Comparison of ENCODE assay signal across 9 mouse cellular contexts in genomic region chr2:117123701-117124100, GRCm38 (mm10). TPM values are rescaled to one million over a fixed set of nuclear protein-coding genes. Genes with fewer than 3 reads are reported as not detected.
DNase-seq lines count a peak whose midpoint lies in the region; ATAC-seq and TF ChIP-seq lines count a peak whose summit lies in the region.
"Had no signal": no experiment of that assay in that cellular context is flagged by ENCODE, and none has a peak within 500 bp of the region (broad histone marks: within the 10 kb centered on the region; RNA-seq: fewer than 3 reads in every experiment).

No protein-coding gene starts in this region.

- H3K4me2 ChIP-seq in kidney, embryonic 16.5 days (replicated peaks; ENCODE audit: low read depth, low read length): peak overlapping the region; percentile 63
- peak overlapping the region; percentile 76 for H3K4me2 ChIP-seq in embryonic facial prominence, embryonic 14.5 days (ENCODE audit: low read depth, low read length)
- peak overlapping the region; percentile 48 for H3K4me2 ChIP-seq in intestine, embryonic 15.5 days (replicated peaks)
- H3K4me2 ChIP-seq in midbrain, postnatal 0 days (ENCODE audit: low read depth, low read length, poor library complexity, severe bottlenecking): peak overlapping the region; percentile 68

- H3K9me3 ChIP-seq in kidney, embryonic 16.5 days (ENCODE audit: low read length): no peaks in the 10 kb centered on the region
- no peaks in the 10 kb centered on the region for H3K9me3 ChIP-seq in embryonic facial prominence, embryonic 14.5 days (ENCODE audit: control insufficient read depth, low read length)
- H3K9me3 ChIP-seq in intestine, embryonic 15.5 days: no peaks in the 10 kb centered on the region
- H3K9me3 ChIP-seq in midbrain, postnatal 0 days (ENCODE audit: low read length): no peaks in the 10 kb centered on the region

- DNase-seq in kidney, adult 18-20 months: no peak
- DNase-seq in embryonic facial prominence, embryonic 14.5 days (ENCODE audit: low spot score): no peak
- no peak for DNase-seq in midbrain, postnatal 0 days (ENCODE audit: low spot score)
- DNase-seq in adrenal gland, postnatal 36 days: no peak
- no peak for DNase-seq in gastrocnemius, postnatal 10 days
- DNase-seq in cerebellum, adult 8-10 months: no peak

- no peaks in the 10 kb centered on the region for H3K27me3 ChIP-seq in kidney, embryonic 16.5 days (ENCODE audit: insufficient read depth, low read length)
- H3K27me3 ChIP-seq in embryonic facial prominence, embryonic 14.5 days (replicated peaks; ENCODE audit: control insufficient read depth, insufficient read depth, low read length): no peaks in the 10 kb centered on the region
- H3K27me3 ChIP-seq in intestine, embryonic 15.5 days (replicated peaks): no peaks in the 10 kb centered on the region
- H3K27me3 ChIP-seq in midbrain, postnatal 0 days (ENCODE audit: insufficient read depth, low read length): no peaks in the 10 kb centered on the region
- H3K27me3 ChIP-seq: Patski had no signal

- no peak for ATAC-seq in kidney, embryonic 16.5 days (ENCODE audit: low FRiP score, low TSS enrichment)
- no peak for ATAC-seq in embryonic facial prominence, embryonic 14.5 days (ENCODE audit: low read depth)
- no peak for ATAC-seq in intestine, embryonic 15.5 days
- ATAC-seq in midbrain, postnatal 0 days (ENCODE audit: low FRiP score): no peak
- ATAC-seq: Patski had no signal

- H3K9ac ChIP-seq in kidney, embryonic 16.5 days (replicated peaks; ENCODE audit: low read length): no peak overlapping the region
- peak overlapping the region; percentile 48; the same call in 1 of the 2 replicates for H3K9ac ChIP-seq in embryonic facial prominence, embryonic 14.5 days (ENCODE audit: low read depth, low read length)
- no peak overlapping the region for H3K9ac ChIP-seq in intestine, embryonic 15.5 days
- H3K9ac ChIP-seq in midbrain, postnatal 0 days (replicated peaks; ENCODE audit: low read length, poor library complexity, severe bottlenecking): 0 out of 2 replicates have a peak overlapping the region, but pooled peaks have one; percentile 29

- 24% methylated on average over 3 of the region's 3 CpGs for WGBS in kidney, embryonic 16.5 days
- 22% methylated on average over 3 of the region's 3 CpGs for WGBS in embryonic facial prominence, embryonic 14.5 days
- WGBS in intestine, embryonic 15.5 days: 29% methylated on average over 3 of the region's 3 CpGs
- 28% methylated on average over 3 of the region's 3 CpGs for WGBS in midbrain, postnatal 0 days

- no peak for TF ChIP-seq CTCF in midbrain, postnatal 0 days (IDR thresholded peaks at IDR 0.05)

- H3K4me1 ChIP-seq in kidney, embryonic 16.5 days (ENCODE audit: insufficient read depth, low read length): peaks cover 22% of the 10 kb centered on the region
- peaks cover 26% of the 10 kb centered on the region for H3K4me1 ChIP-seq in embryonic facial prominence, embryonic 14.5 days (ENCODE audit: control insufficient read depth, insufficient read depth, low read length)
- H3K4me1 ChIP-seq in intestine, embryonic 15.5 days (replicated peaks): peaks cover 4% of the 10 kb centered on the region; the same call in 1 of the 2 replicates
- H3K4me1 ChIP-seq in midbrain, postnatal 0 days (ENCODE audit: insufficient read depth, low read length): no peaks in the 10 kb centered on the region; the same call in 1 of the 2 replicates

- peak overlapping the region; percentile 28 for H3K4me3 ChIP-seq in kidney, embryonic 16.5 days (ENCODE audit: low read length)
- peak overlapping the region; percentile 94 for H3K4me3 ChIP-seq in embryonic facial prominence, embryonic 14.5 days (ENCODE audit: low read depth, low read length)
- peak overlapping the region; percentile 9; the same call in 1 of the 2 replicates for H3K4me3 ChIP-seq in intestine, embryonic 15.5 days (replicated peaks)
- H3K4me3 ChIP-seq in midbrain, postnatal 0 days (ENCODE audit: low read depth, low read length): peak overlapping the region; percentile 96

- H3K36me3 ChIP-seq in kidney, embryonic 16.5 days (ENCODE audit: insufficient read depth, low read length): no peaks in the 10 kb centered on the region
- H3K36me3 ChIP-seq in embryonic facial prominence, embryonic 14.5 days (ENCODE audit: control insufficient read depth, insufficient read depth, low read length): peaks cover 4% of the 10 kb centered on the region; the same call in 1 of the 2 replicates
- H3K36me3 ChIP-seq in intestine, embryonic 15.5 days: no peaks in the 10 kb centered on the region
- no peaks in the 10 kb centered on the region for H3K36me3 ChIP-seq in midbrain, postnatal 0 days (ENCODE audit: insufficient read depth, low read length)

- H3K27ac ChIP-seq in kidney, embryonic 16.5 days (ENCODE audit: low read length): no peak overlapping the region
- no peak overlapping the region for H3K27ac ChIP-seq in embryonic facial prominence, embryonic 14.5 days (replicated peaks; ENCODE audit: low read depth, low read length)
- no peak overlapping the region for H3K27ac ChIP-seq in intestine, embryonic 15.5 days
- H3K27ac ChIP-seq in midbrain, postnatal 0 days (ENCODE audit: low read depth, low read length): no peak overlapping the region

RNA-seq across cellular contexts. Expression of gene Spred1, which starts 2.5 kb away (rescaled TPM):
- 7.6 and 7.7 TPM in 2 replicates for polyA plus RNA-seq in kidney, embryonic 16.5 days (2015; fragmentation: Nextera tagmentation; extraction: Ambion mirVana)
- 26.6 and 27.5 TPM in 2 replicates for polyA plus RNA-seq in embryonic facial prominence, embryonic 14.5 days (2014; fragmentation: Nextera tagmentation; extraction: Ambion mirVana)
- polyA plus RNA-seq in intestine, embryonic 15.5 days (2015; fragmentation: Nextera tagmentation; extraction: Ambion mirVana): 10.1 and 13.0 TPM in 2 replicates
- total RNA-seq in midbrain, postnatal 0 days (2014; rRNA removed): 46.7 and 59.3 TPM in 2 replicates
- polyA plus RNA-seq in midbrain, postnatal 0 days (2015; fragmentation: Nextera tagmentation; extraction: Ambion mirVana): 10.7 and 12.9 TPM in 2 replicates
- 100 to 1,000 TPM in 1 of 2 experiments, 10 to 100 TPM in 1; 97.2 to 101 TPM for total RNA-seq in adrenal gland, postnatal 36 days (2021)
- total RNA-seq in gastrocnemius, postnatal 10 days (2021): 10 to 100 TPM; 22.7 to 28.4 TPM

Comparison
In these comparisons a context has a peak if more than half of its experiments do, and no peak if none do; other contexts are left out.
1. H3K4me3 ChIP-seq: peak in every context shown above with its lines; median percentile 96 in midbrain, postnatal 0 days; 94 in embryonic facial prominence, embryonic 14.5 days; 28 in kidney, embryonic 16.5 days; 9 in intestine, embryonic 15.5 days.
2. H3K9ac ChIP-seq: peak in embryonic facial prominence, embryonic 14.5 days (single experiment) and midbrain, postnatal 0 days (single experiment); none in kidney, embryonic 16.5 days (single experiment) and intestine, embryonic 15.5 days (single experiment).
3. Peak in every context shown above with its lines, with median percentiles within 50 percentile points of each other: H3K4me2 ChIP-seq.